Mouse (Mus musculus): Measurements from ENCODE around the gene Kdm7a. TPM values are rescaled to one million over a fixed set of nuclear protein-coding genes. Genes with fewer than 3 reads are reported as not detected.

Kdm7a gene
- total RNA-seq, 2 experiments from 2014 or later, result 110 to 147 TPM

DNA sequence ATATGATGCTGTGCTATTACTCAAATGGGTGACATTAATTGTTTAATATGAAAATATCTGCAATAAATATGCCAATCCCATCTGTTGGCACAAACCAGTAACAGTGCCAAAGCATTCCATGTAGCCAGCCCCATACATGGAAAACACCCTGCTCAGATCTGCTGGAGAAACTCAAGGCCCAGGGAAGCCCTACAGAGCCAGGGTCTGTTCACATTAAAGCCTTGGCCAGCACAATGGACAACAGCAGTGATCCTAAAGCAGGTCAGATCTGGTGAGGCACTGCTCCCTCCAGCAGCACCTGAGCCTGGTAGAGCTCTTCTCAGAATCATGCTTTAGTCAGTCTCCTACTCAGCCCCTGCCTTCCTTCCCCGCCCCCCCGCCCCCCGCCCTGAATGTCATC lies 93.4 kb downstream of the Kdm7a start:
- no peak for ATAC-seq (replicated peaks; ENCODE audit: low FRiP score, poor library complexity, severe bottlenecking)

DNA sequence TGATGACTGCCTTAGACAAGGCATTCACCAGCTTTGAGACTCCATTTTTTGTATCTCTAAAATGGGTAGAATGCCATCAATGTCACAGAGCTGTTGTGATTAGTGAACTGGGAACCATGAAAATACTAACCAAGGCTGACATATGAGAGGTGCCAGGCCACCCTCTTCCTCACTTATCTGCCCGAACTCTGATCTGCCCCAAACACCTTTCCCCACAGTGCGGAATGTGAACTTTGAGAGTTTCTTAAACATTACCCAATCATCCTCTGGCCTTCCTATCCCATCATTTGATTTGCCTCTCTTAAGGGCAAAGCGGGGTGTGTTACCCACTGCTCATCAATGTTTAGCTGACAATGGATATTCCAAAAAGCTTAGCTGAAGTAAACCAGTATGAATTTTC lies 93.9 kb downstream of the Kdm7a start:
- ATAC-seq (replicated peaks; ENCODE audit: low FRiP score, poor library complexity, severe bottlenecking), result no peak

DNA sequence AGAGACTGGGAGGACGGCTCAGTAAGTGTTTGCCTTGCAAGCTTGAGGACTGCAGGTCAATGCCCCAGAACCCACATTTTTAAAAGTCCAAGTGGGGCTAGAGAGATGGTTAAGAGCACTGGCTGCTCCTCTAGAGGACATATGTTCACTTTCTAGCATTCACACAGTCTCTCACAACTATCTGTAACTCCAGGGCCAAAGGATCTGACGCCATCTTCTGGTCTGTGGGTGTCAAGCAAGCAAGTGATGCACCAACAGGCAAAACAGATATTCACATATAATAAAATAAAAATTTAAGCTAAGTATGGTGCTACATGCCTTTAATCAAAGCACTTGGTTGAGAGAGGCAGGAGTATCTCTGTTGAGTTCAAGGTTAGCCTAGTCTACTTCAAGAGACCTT lies 99.8 kb downstream of the Kdm7a start:
- no peak for ATAC-seq (replicated peaks; ENCODE audit: low FRiP score, poor library complexity, severe bottlenecking)

DNA sequence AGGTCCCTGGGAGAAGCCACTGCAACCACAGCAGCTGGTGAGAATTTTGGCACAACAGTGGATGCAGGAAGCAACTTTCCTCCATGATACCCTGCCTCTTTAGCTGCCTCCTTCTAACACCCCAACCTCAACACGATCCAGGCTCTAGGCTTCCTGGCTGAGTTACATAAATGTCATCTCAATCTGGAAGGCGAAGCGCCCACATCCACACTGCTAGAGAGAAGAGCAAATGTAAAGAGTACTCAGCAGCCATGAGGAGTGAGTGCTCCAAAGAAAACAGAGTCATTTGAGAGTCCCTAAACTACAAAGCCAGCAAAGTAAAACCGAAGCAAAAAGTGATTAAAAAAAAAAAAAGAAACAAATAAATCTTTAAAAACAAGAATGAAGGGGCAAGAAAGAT lies 102.0 kb downstream of the Kdm7a start:
- ATAC-seq (replicated peaks; ENCODE audit: low FRiP score, poor library complexity, severe bottlenecking), result no peak

Other genes with a start within 250 kb of the Kdm7a start
- gene Parp12, start 88.4 kb downstream of the Kdm7a start, total RNA-seq (2015; ENCODE audit: low replicate concordance), result 17.6 and 21.3 TPM in 2 replicates
- gene Parp12, start 88.4 kb downstream of the Kdm7a start, total RNA-seq (2017; ENCODE audit: low replicate concordance), result 16.9 and 30.9 TPM in 2 replicates
- 1.4 and 10.9 TPM in 2 replicates for gene Slc37a3, start 170.9 kb upstream of the Kdm7a start, total RNA-seq (2015; ENCODE audit: low replicate concordance)
- gene Slc37a3, start 170.9 kb upstream of the Kdm7a start, total RNA-seq (2017; ENCODE audit: low replicate concordance), result 0.83 and 2.3 TPM in 2 replicates
- gene Rab19, start 174.4 kb upstream of the Kdm7a start, total RNA-seq (2015; ENCODE audit: low replicate concordance), result 2.5 TPM in 1 of 2 replicates, not detected in the other
- 0.68 and 1.3 TPM in 2 replicates for gene Rab19, start 174.4 kb upstream of the Kdm7a start, total RNA-seq (2017; ENCODE audit: low replicate concordance)
- gene Mkrn1, start 213.7 kb upstream of the Kdm7a start, total RNA-seq (2015; ENCODE audit: low replicate concordance), result 253 and 359 TPM in 2 replicates
- gene Mkrn1, start 213.7 kb upstream of the Kdm7a start, total RNA-seq (2017; ENCODE audit: low replicate concordance), result 284 and 418 TPM in 2 replicates

All from erythroid progenitor cell, adult 5-6 weeks (primary cell).